Mouse (Mus musculus) liver, embryonic 14.5 days (tissue): ENCODE results near the gene Kcng3.

Source experiments
- CTCF ChIP-seq: IDR thresholded peaks from 2 replicates; pipeline ENCODE4 v1.5.1; 2016; ENCODE audit warnings: antibody characterized with exemption, low read depth, control low read depth
- EP300 ChIP-seq: IDR thresholded peaks from 2 replicates; pipeline ENCODE4 v1.6.1; 2016; ENCODE audit warnings: antibody characterized with exemption, low read depth

- no peak for TF ChIP-seq CTCF
- no peak for TF ChIP-seq EP300
These were observed 17.8 kb downstream of the Kcng3 start for GRCm38 (mm10) chr17:83613907-83614306.
